Mouse (Mus musculus) T-helper 17 cell (primary cell): Measurements from ENCODE around the gene Dmac2.

Experiments
- in situ Hi-C, 2 experiments: fragments of 300-600 bp; cut with MboI, MseI; formaldehyde crosslinking; loops; 1 replicate in 1 of 2; 2 replicates in 1 of 2; pipeline ENCODE4 v1.15.1; 2025; ENCODE audit warnings: high pct_unique_total_duplicates in 2 of 2

Dmac2 gene

GRCm38 (mm10) chr7:25647574-25648123 is 28.4 kb downstream of the Dmac2 start:
- in situ Hi-C loops = loop anchor here in 1 of 2 experiments (5.0 kb wide), 1 partner anchor 40 kb away; the partner anchor contains the start of gene Tgfb1

DNA sequence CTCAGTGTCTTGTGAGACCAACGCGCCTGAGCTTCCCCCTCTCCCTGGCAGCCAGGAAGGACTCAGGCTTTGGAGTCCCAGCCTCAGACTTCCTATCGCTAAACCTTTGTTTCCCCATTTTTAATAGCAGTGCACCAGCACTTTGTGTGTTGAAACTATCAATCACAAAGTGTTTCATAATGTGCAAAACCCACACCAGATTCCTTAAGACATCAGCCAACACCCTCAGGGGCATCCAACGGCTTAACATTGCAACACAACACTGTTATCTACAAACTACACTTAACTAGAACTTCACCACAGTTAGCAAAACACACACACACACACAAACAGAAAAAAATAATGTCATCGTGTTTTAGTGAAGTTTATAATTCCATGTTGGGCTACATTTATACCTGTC is 30.6 kb downstream of the Dmac2 start:
- in situ Hi-C loops = loop anchor here in 1 of 2 experiments (5.0 kb wide), 1 partner anchor 37 kb away; the partner anchor contains the start of gene Tgfb1

DNA sequence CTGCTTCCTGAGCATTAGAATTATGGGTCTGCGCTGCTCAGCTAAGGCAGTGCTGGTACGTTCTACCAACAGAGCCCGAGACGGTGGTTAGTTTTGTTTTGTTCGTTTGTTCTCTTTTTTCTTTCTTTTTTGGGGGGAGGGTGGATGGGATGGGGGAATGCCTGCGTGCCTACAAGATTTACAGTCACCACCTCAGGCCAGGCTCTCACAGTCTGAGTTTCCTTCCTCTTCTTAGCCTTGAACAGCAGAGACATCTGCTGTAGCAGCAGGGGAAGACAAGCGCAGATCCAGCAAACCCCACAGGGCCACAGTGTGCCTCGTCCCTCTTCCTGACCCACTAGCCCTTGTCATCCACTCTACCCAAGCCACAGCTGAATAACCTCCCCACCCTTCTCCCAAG is 32.1 kb downstream of the Dmac2 start:
- in situ Hi-C loops = no loop called here

DNA sequence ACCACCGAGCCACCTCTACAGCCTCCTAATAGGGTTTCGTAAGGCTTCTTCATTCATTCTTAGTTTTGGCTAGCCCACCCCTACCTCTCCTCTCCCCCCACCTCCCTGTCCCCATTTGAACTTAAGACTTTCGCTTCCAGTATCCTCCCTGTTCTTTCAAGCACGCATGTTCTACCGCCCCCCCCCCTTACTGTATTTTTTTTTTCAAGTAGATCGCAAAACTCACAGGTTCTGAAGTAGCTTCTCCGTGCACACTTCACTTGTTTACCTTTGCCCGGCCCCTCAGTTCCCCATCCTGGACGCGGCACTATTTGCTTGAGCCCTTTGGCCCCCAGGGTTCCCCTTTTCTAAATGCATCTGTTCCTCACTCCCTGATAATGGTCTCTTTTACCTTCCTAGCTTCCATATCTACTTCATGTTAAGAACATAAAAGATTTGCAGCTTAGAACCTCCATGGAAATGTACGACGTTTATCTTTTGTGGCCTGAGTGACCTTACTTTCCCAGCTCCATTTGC is 33.1 kb downstream of the Dmac2 start:
- in situ Hi-C loops = no loop called here

GRCm38 (mm10) chr7:25655601-25656428 is 36.6 kb downstream of the Dmac2 start:
- in situ Hi-C loops = loop anchor here (5.0 kb wide), 1 partner anchor 34 kb away; no protein-coding TSS in a partner anchor

DNA sequence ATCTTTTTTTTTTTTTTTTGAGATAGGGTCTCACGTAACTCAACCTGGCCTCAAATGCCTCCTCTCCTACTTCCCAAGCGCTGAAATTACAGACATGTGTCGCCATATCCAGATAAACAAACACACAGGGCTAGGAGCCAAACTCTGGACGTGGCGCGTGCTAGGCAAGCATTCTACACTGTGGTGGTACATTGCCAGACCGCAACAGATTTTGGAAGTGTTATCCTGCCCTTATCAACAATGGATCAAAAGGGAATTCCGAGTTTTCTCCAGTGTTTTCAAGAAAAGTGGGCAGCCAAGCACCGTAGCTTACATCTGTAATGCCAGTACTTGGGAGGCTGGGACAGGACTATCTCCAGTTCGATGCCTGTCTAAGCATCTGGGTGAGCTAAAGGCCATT is 38.6 kb downstream of the Dmac2 start:
- in situ Hi-C loops = loop anchor here (5.0 kb wide), 1 partner anchor 35 kb away; no protein-coding TSS in a partner anchor

DNA sequence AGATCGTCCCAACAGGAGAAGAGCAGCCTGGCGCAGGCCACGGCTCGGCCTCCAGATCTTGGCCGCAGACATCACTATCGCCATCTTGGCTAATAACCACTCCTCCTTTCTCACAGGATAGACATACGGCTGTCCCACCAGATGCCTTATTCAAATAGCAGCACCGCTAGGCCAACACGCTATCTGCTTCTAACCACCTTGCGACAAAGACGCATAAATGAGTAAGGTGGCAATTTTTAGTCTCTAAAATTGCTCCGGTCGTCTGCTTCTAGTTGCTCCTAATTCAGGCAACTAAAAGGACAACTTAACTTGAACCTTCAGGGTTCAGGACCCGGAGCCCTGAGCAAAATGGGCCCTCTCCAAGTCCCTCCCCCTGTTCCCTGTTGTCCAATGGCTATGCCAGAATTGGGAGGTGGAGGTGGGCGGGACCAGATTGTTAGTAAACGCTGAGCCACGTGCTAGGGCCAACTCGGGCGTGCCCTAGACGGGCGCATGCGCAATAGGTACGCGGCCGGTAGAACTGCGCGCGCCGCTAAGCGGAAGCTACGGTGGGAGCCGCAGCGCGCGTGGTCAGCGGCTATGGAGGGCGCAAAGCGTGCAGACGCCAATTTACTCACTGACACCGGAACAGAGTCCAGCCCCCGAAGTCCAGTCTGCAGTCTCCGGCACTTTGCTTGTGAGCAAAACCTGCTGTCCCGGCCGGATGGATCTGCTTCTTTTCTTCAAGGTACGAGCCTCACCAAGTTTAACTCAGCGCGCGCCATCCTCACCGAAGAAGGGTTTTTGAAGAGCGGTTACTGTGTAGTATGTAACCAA is 39.7 kb downstream of the Dmac2 start, which contains the start of the genes Bckdha and Exosc5:
Gene Bckdha (minus strand): TSS at position 325 of the 816 bp plus-strand sequence.
Gene Exosc5 (plus strand): TSS at position 508 of the 816 bp plus-strand sequence.
- in situ Hi-C loops = loop anchor here (5.0 kb wide), 1 partner anchor 37 kb away; no protein-coding TSS in a partner anchor

DNA sequence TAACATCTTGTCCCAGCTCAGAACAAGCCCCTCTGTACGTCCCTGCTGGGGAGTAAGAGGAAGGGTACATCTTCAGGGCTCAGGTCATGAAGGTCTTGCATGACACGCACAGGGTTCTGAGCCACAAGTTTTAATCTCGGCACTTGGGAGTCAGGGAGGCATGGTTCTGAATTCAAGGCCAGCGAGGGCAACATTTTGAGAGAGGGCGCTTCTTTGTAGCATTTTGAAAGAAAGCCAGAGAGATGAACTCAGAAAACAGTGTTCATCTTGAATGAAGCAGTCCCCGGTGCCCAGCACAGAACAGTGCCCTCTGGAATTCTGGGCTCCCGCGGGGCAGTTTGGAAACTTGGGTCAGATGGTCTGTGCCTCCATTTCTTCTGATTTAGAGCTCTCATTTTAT is 47.2 kb downstream of the Dmac2 start:
- in situ Hi-C loops = no loop called here

DNA sequence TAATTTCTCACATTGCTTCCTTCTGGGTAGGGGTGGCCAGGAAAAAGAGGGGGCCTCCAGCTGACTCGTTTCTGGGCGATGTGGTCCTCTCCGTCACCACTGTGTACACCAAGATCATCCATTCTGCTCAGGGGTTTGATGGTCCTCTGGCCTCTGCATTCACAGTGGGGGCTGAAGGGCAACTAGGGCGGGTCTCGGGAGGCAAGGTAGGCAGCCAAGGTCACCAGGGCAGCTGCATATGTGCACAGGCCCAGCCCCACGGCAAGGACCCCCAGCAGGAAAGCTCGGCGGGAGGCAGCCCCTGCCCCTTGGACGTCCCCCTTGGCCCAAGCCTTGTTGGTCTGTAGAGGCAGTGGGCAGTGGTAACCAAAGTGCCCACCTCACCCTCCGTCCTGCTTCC is 49.9 kb downstream of the Dmac2 start:
- in situ Hi-C loops = no loop called here

GRCm38 (mm10) chr7:25669631-25670030 is 50.4 kb downstream of the Dmac2 start:
- in situ Hi-C loops = no loop called here

- in situ Hi-C loops = no loop called here
These were observed 50.9 kb downstream of the Dmac2 start for GRCm38 (mm10) chr7:25670096-25670495.

DNA sequence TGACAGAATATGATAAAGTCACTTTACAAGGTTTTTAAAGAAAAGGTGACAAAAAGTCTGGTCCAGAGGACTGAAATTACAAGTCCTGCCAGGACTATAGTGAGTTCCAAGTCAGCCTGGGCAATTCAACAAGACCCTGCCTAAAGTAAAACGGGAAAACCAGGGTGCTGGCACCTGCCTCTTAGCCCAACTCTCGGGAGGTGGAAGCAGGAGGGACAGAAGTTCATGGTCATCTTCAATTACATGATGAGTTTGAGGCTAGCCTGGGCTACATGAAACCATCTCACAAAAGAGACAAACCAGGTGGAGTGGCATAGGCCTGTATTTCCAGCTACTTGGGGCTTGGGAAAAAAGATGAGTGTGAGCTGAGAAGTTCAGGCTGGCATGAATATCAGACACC is 52.5 kb downstream of the Dmac2 start:
- in situ Hi-C loops = no loop called here

DNA sequence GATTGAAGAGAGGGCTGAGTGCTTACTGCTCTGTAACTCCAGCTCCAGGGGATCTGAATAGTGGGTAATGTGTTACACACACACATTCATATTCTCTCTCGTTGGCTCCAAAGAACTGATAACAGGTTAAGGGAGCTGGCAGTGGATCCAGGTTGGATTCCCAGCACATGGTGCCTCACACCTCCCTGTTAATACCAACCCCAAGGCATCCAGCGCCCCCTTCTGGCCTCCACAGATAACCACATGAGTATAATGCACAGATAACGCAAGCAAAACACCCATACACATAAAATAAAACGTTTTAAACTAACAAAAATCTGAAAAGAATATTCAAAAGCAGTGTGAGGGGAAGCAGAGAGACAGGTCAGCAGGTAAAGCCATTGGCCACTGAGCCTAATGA is 53.2 kb downstream of the Dmac2 start:
- in situ Hi-C loops = no loop called here

- in situ Hi-C loops = no loop called here
These were observed 55.1 kb downstream of the Dmac2 start for GRCm38 (mm10) chr7:25674297-25674696.

DNA sequence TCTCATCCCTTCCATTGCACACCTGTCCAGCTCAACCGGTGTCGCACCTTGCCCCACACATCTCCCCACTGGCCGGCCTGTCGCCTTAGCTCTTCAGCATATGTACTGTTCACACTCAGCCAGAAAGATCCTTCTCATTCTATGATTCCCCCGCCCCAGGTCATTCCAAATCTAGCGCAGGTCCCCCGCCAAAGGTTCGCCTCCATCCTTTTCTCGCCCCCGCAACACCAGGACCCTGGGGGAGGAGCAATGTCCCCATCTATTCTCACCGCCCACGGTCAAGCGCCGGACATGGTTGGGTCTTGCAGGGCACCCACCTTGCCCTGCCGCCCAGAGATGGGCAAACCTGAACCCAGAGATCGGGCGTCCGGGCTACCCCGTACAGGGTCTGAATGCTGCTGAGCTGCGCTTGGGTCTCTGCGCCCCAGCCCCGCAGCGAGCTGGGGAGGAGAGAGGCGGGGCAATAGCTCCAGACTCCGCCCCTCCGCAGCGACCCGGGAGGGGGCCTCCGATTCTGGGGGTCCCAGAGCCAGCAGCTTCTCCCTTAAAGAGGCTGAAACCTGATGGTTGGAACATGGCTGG is 55.6 kb downstream of the Dmac2 start, which contains the start of gene Tmem91:
Gene Tmem91 (minus strand): TSS at position 448 of the 582 bp plus-strand sequence.
- in situ Hi-C loops = loop anchor here in 1 of 2 experiments (25.0 kb wide), 1 partner anchor 1288 kb away; the partner anchor contains the start of gene Smg9
